Mouse (Mus musculus) E14TG2a.4 (cell line): ENCODE results near the gene Ttll11.

Experiments
- CTCF ChIP-seq: conservative IDR thresholded peaks from 2 replicates; pipeline ENCODE4 v1.5.1; 2014; ENCODE audit warnings: low read length
- NANOG ChIP-seq: IDR thresholded peaks from 2 replicates; pipeline ENCODE4 v1.6.1; 2014; ENCODE audit warnings: borderline replicate concordance, low read length, mixed read lengths
- POU5F1 ChIP-seq: IDR thresholded peaks from 2 replicates; pipeline ENCODE4 v1.6.1; 2014; ENCODE audit warnings: low read length, borderline replicate concordance

GRCm38 (mm10) chr2:35994303-35994702, 14.6 kb upstream of the Ttll11 start:
- TF ChIP-seq CTCF (no peak), POU5F1 (no peak), NANOG (no peak)
